ENCODE assay signal across 25 mouse cellular contexts in genomic region chrX:159778787-159779186, GRCm38 (mm10).
"Had no signal": no experiment of that assay in that cellular context is flagged by ENCODE, and none has a peak within 500 bp of the region (broad histone marks: within the 10 kb centered on the region; RNA-seq: fewer than 3 reads in every experiment).

No protein-coding gene starts in this region.

- H3K9me3 ChIP-seq: heart, embryonic 13.5 days; heart, embryonic 15.5 days; hindbrain, embryonic 13.5 days; hindbrain, embryonic 15.5 days; kidney, embryonic 15.5 days; limb, embryonic 13.5 days; limb, embryonic 15.5 days had no signal

- H3K27ac ChIP-seq: gastrocnemius, adult 2 months; heart, adult 2 months; heart, embryonic 13.5 days; heart, embryonic 15.5 days; hindbrain, embryonic 13.5 days; hindbrain, embryonic 15.5 days; hindbrain, postnatal 0 days; kidney, embryonic 15.5 days; kidney, postnatal 0 days; limb, embryonic 13.5 days; limb, embryonic 15.5 days had no signal

- H3K4me1 ChIP-seq: heart, embryonic 13.5 days; heart, embryonic 15.5 days; hindbrain, embryonic 13.5 days; hindbrain, embryonic 15.5 days; kidney, embryonic 15.5 days; limb, embryonic 13.5 days; limb, embryonic 15.5 days had no signal

- H3K36me3 ChIP-seq: heart, embryonic 13.5 days; heart, embryonic 15.5 days; hindbrain, embryonic 13.5 days; hindbrain, embryonic 15.5 days; kidney, embryonic 15.5 days; limb, embryonic 13.5 days; limb, embryonic 15.5 days had no signal

- H3K27me3 ChIP-seq: heart, embryonic 13.5 days; heart, embryonic 15.5 days; hindbrain, embryonic 15.5 days; limb, embryonic 15.5 days had no signal

- DNase-seq: gastrocnemius, adult 2 months; gastrocnemius, postnatal 10 days; gastrocnemius, postnatal 25 days; heart, adult 11 months; heart, adult 2 months; heart, postnatal 14 days; heart, postnatal 36 days; kidney, adult 11 months; kidney, adult 2 months; kidney, adult 9 months; kidney, postnatal 14 days; kidney, postnatal 36 days; layer of hippocampus, adult 9-11 months; layer of hippocampus, postnatal 36 days; left cerebral cortex, postnatal 4 days had no signal

- H3K4me3 ChIP-seq: gastrocnemius, adult 2 months; heart, adult 2 months; heart, embryonic 13.5 days; heart, embryonic 15.5 days; hindbrain, embryonic 13.5 days; hindbrain, embryonic 15.5 days; kidney, embryonic 15.5 days; limb, embryonic 13.5 days; limb, embryonic 15.5 days had no signal

- H3K9ac ChIP-seq: heart, embryonic 13.5 days; heart, embryonic 15.5 days; hindbrain, embryonic 13.5 days; hindbrain, embryonic 15.5 days; kidney, embryonic 15.5 days; limb, embryonic 13.5 days; limb, embryonic 15.5 days had no signal

- H3K4me2 ChIP-seq: heart, embryonic 11.5 days; heart, embryonic 13.5 days; heart, embryonic 15.5 days; hindbrain, embryonic 13.5 days; hindbrain, embryonic 15.5 days; kidney, embryonic 15.5 days; limb, embryonic 13.5 days; limb, embryonic 15.5 days had no signal

- ATAC-seq: hindbrain, postnatal 0 days had no signal
